Mouse (Mus musculus) hindbrain, embryonic 14.5 days (tissue): ENCODE measurements around the gene Ric1. TPM values are rescaled to one million over a fixed set of nuclear protein-coding genes. Genes with fewer than 3 reads are reported as not detected.

Source experiments
- ATAC-seq: fragments of 200-750 bp; cut with Nextera tagmentation; 2 replicates; pipeline ENCODE4 v1.8.0; 2017; ENCODE audit warnings: moderate number of reproducible peaks, mild to moderate bottlenecking, moderate TSS enrichment, moderate library complexity; ENCODE audit not compliant: low FRiP score
- DNase-seq: peaks from one replicate; pipeline ENCODE4 v3.0.0-alpha.2; 2015; ENCODE audit warnings: low spot score
- H3K27ac ChIP-seq: fragments of 300-500 bp; sonication (generic); 2 replicates; pipeline ENCODE4 v1.5.1; 2014; ENCODE audit warnings: mild to moderate bottlenecking, moderate library complexity
- H3K27me3 ChIP-seq: fragments of 300-500 bp; sonication (generic); 2 replicates; pipeline ENCODE4 v1.6.1; 2014; ENCODE audit warnings: mild to moderate bottlenecking, low read length, mixed read lengths; ENCODE audit not compliant: control insufficient read depth, insufficient read depth
- H3K36me3 ChIP-seq: fragments of 300-500 bp; sonication (generic); replicated peaks from 2 replicates; pipeline ENCODE4 v1.6.1; 2014; ENCODE audit not compliant: control insufficient read depth, insufficient read depth
- H3K4me1 ChIP-seq: fragments of 300-500 bp; sonication (generic); replicated peaks from 2 replicates; pipeline ENCODE4 v1.6.1; 2014; ENCODE audit warnings: antibody characterized with exemption, low read length, mixed read lengths; ENCODE audit not compliant: control insufficient read depth, insufficient read depth
- H3K4me2 ChIP-seq: fragments of 300-500 bp; sonication (generic); replicated peaks from 2 replicates; pipeline ENCODE4 v1.6.1; 2014; ENCODE audit warnings: mild to moderate bottlenecking, moderate library complexity
- H3K4me3 ChIP-seq: fragments of 300-500 bp; sonication (generic); replicated peaks from 2 replicates; pipeline ENCODE4 v1.5.1; 2014; ENCODE audit warnings: mild to moderate bottlenecking, low read length
- H3K9ac ChIP-seq: fragments of 300-500 bp; sonication (generic); 2 replicates; pipeline ENCODE4 v1.6.1; 2014
- H3K9me3 ChIP-seq: fragments of 300-500 bp; sonication (generic); 2 replicates; pipeline ENCODE4 v1.6.1; 2016; ENCODE audit warnings: low read length; ENCODE audit not compliant: control insufficient read depth
- WGBS: fragments of 180-500 bp; shearing (Covaris S2); extraction: QIAGEN DNeasy Blood & Tissue Kit; methylation state at CpG from one replicate; pipeline ENCODE4 v1.1.7; 2014; 5-methylcytosine and 5-hydroxymethylcytosine counted together
- polyA plus RNA-seq: library from polyadenylated mRNA; unstranded; fragments of >200 nt; fragmentation: Nextera tagmentation; extraction: Ambion mirVana; gene quantifications from 2 replicates; pipeline ENCODE4 v1.2.1, GENCODE M21; 2014

The Ric1 gene
- polyA plus RNA-seq, 1 experiment from 2014 or later: 17.3 TPM

DNA sequence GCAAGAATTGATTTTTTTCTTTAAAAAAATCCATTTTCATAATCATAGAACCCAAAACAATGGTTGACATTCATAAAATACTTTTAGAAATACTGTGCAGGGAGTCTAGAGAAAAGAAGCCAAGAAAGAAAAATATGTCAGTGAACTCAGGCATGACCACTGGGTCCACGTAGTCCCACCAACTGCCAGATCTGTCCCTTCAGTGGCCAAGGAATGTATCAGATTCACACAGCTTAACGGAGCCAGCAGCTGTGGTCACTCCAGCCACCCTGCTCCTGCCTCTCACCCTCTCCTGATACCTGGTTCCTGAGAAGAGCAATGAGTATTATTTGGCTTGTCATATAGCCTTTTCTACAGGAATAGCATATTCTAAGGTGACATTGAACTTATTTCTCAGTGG is 38.7 kb upstream of the Ric1 start:
- DNase-seq (no peak), ATAC-seq (no peak)
- Histone ChIP-seq H3K9me3 (no peaks in the 10 kb centered on the region), H3K36me3 (no peaks in the 10 kb centered on the region), H3K4me2 (no peak overlapping the region), H3K27me3 (no peaks in the 10 kb centered on the region), H3K9ac (no peak overlapping the region), H3K4me1 (no peaks in the 10 kb centered on the region), H3K27ac (no peak overlapping the region), H3K4me3 (no peak overlapping the region)
- 82% methylated on average over 2 of the region's 2 CpGs for WGBS

DNA sequence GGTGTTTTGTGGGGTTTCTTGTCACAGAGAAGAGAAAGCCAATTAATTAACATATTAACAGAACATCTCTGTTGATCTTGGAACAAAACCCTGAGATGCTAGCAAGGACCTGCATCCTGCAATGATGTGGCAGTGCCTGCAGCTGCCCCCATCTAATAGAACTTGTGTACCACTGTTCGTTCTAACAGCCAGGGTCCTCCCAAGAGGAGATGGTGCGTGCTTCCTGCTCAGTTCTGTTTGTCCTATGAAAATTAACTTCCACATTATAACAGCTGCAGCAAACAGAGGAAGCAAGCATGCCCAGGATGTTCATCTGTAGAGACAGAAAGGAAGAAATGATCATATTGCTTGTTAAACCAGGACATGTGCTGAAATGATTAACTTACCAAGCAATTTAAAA is 37.5 kb upstream of the Ric1 start:
- 51% methylated on average over 2 of the region's 2 CpGs for WGBS
- H3K9me3 ChIP-seq: no peaks in the 10 kb centered on the region

DNA sequence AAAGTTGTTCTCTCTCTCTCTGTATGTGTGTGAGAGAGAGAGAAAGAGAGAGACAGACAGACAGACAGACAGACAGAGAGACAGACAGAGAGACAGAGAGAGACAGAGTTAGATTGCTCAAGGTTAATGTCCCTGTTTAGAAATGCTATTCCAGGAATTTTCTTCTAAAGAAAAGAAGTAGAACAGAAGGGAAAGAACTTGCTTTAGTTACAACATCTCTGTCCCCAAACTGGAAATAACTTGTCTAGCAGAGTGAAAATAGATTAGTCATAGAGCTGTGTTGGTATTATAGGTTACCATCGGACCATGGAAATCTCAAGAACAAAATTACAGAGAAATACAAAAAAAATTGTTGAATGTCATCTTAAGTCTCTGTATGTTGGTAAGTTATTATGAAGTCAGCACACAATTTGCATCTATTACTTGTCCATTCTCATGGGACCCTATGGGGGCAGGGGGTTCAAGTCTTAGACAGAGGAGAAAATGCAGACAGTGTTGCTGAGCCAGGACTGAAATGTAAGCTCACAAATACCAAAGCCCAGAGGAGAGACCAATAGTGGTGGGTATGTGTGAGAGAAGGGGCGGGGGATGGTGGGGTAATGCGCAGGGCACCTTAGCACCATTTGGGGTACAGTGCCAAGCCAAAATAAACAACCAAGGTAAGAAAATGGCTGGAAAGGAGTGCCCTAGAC is 36.7 kb upstream of the Ric1 start:
- no peak for ATAC-seq
- no peaks in the 10 kb centered on the region for H3K36me3 ChIP-seq
- no peaks in the 10 kb centered on the region for H3K9me3 ChIP-seq
- no peak for DNase-seq
- H3K27me3 ChIP-seq: no peaks in the 10 kb centered on the region
- H3K4me1 ChIP-seq: no peaks in the 10 kb centered on the region
- no peak overlapping the region for H3K4me2 ChIP-seq
- 95% methylated on average over 3 of the region's 3 CpGs for WGBS
- no peak overlapping the region for H3K27ac ChIP-seq
- no peak overlapping the region for H3K9ac ChIP-seq
- H3K4me3 ChIP-seq: no peak overlapping the region

More for the DNA sequence above, 37.5 kb upstream of the Ric1 start:
- ATAC-seq: no peak
- no peak for DNase-seq
- Histone ChIP-seq H3K4me2 (no peak overlapping the region), H3K4me1 (no peaks in the 10 kb centered on the region), H3K27ac (no peak overlapping the region), H3K27me3 (no peaks in the 10 kb centered on the region), H3K36me3 (no peaks in the 10 kb centered on the region), H3K4me3 (no peak overlapping the region), H3K9ac (no peak overlapping the region)

DNA sequence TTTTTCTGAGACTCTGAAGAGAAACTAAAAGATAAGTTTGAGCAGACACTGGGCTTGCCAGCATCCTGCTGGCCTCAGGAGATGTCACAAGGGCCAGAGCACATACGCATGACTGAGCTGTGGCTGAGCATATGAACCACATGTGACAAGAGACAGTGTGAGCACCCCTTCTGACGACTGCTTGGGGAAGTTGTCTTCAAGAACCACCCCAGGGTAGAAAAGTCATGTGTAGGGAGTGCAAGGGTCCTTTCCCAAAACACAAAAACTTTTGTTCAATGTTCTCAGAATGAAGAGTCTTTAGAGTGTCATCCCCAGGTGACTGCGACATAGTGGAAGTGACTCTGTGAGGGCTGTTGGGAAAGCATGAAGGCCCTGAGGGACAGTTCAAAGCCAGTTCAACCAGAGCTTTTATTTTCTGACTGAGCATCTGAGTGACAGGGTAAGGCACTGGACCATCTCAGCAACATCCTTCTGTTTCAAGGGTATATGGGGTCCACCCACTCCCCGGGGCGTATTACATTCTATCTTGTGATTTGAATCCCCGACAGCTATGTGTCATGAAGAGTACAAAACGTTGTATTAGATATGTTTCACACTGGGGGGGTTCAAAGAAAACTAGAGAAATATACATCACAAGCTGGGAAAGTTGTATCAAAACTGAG is 35.4 kb upstream of the Ric1 start:
- DNase-seq (no peak), ATAC-seq (no peak)
- Histone ChIP-seq H3K4me1 (no peaks in the 10 kb centered on the region), H3K9me3 (no peaks in the 10 kb centered on the region), H3K36me3 (no peaks in the 10 kb centered on the region), H3K4me2 (no peak overlapping the region), H3K27me3 (no peaks in the 10 kb centered on the region), H3K27ac (no peak overlapping the region), H3K9ac (no peak overlapping the region), H3K4me3 (no peak overlapping the region)
- 78% methylated on average over 7 of the region's 7 CpGs for WGBS

DNA sequence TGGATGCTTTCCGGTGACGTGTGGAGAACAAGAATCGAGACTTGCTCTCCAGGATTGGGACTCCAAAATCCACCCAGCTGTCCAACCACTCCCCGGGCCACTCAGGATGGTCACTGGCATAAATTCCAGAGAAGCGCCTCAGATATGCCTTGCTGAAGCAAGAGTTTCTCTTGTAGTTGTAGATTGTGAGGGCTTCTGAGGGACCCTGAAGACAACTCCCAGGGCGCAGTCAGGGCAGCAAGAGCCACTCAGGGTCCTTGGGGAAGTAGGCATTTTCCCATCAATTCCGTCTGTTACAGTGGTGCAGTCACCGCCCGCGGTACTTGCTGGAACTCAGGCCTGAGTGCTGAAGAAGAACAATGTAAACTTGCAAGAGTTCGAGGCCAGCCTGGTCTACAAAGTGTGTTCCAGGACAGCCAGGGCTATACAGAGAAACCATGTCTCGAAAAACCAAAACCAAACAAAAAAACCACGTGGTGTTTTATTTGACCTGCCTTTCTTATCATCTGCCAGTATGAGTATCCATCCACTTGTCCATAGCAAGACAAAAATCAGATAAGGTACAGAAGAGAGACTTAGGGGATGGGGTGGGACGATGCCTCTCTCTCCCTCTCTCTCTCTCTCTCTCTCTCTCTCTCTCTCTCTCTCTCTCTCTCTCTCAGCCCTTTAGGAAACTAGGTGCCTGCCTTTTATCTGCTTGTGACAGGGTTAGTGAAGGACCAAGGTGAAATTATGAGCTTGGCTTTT is 34.6 kb upstream of the Ric1 start:
- Histone ChIP-seq H3K4me3 (no peak overlapping the region), H3K9me3 (no peaks in the 10 kb centered on the region), H3K36me3 (no peaks in the 10 kb centered on the region), H3K27ac (no peak overlapping the region), H3K9ac (no peak overlapping the region), H3K4me1 (no peaks in the 10 kb centered on the region), H3K27me3 (no peaks in the 10 kb centered on the region), H3K4me2 (no peak overlapping the region)
- WGBS: 94% methylated on average over 14 of the region's 14 CpGs
- no peak for DNase-seq
- no peak for ATAC-seq

DNA sequence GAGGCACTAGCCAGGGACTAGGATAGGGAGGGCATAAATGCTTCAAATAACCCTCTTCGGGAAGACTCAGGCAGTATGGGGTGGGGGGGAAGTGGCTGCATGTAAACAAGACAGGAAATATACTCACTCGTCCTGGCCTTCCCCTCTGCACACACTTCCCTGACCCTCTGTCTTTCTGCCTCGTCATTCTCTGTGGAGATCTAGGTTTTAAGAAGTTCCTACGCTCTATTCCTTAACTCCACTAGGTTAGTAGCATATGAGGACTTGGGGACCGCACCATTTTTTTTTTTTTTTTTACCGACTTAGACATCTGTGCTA is 34.0 kb upstream of the Ric1 start:
- H3K27me3 ChIP-seq: no peaks in the 10 kb centered on the region
- no peak overlapping the region for H3K9ac ChIP-seq
- H3K36me3 ChIP-seq: no peaks in the 10 kb centered on the region
- no peak overlapping the region for H3K27ac ChIP-seq
- no peak overlapping the region for H3K4me2 ChIP-seq
- WGBS: 74% methylated on average over 6 of the region's 6 CpGs
- DNase-seq (no peak), ATAC-seq (no peak)
- no peak overlapping the region for H3K4me3 ChIP-seq
- no peaks in the 10 kb centered on the region for H3K9me3 ChIP-seq
- H3K4me1 ChIP-seq: no peaks in the 10 kb centered on the region

DNA sequence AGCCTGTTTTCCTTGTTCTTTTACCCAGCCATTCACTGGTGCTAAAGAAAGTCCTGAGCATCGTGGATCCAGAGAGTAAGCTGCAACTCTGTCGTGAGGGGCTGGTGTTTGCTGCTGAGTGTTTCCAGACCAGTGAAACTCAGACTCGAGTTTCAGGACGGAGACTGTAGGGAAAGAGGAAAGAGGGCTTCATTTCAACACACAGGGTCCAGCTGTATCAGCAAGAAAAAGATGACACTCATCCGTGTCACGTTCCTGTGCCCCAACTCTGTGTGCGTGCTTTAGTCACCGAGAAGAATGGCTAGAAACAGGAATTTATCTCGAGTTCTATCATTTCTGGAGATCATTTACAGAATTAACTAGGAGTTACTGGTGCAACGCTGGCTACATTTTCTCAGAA is 33.7 kb upstream of the Ric1 start:
- Histone ChIP-seq H3K9ac (no peak overlapping the region), H3K4me1 (no peaks in the 10 kb centered on the region), H3K27ac (no peak overlapping the region), H3K4me3 (no peak overlapping the region), H3K27me3 (no peaks in the 10 kb centered on the region), H3K9me3 (no peaks in the 10 kb centered on the region), H3K36me3 (no peaks in the 10 kb centered on the region), H3K4me2 (no peak overlapping the region)
- 70% methylated on average over 10 of the region's 10 CpGs for WGBS
- no peak for ATAC-seq
- no peak for DNase-seq

DNA sequence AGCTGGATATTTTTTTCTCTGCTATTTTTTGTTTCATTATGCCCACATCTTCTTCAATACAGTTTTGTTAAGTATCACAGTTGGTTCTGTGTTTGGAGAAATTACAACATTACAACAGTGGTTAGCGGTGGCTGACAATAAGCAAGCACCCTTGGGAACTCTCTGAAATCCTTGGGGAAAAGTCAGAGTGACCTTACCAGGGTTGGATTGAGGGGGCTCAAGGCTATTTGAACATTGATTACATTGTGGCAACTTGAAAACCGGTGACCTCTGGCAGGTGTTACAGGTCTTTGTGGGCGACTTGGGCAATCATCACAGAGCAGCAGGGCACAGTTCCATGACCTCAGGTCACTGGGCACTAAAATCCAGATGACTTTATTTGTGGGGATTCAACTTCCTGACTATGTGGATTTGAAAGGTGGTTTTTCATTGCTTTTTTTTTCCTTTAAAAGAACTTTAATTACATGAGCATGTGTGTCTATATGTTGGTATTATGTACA is 32.2 kb upstream of the Ric1 start:
- Histone ChIP-seq H3K27me3 (no peaks in the 10 kb centered on the region), H3K9ac (no peak overlapping the region), H3K4me1 (no peaks in the 10 kb centered on the region), H3K4me2 (no peak overlapping the region), H3K9me3 (no peaks in the 10 kb centered on the region), H3K27ac (no peak overlapping the region), H3K4me3 (no peak overlapping the region), H3K36me3 (no peaks in the 10 kb centered on the region)
- 82% methylated on average over 3 of the region's 3 CpGs for WGBS
- no peak for DNase-seq
- ATAC-seq: no peak

DNA sequence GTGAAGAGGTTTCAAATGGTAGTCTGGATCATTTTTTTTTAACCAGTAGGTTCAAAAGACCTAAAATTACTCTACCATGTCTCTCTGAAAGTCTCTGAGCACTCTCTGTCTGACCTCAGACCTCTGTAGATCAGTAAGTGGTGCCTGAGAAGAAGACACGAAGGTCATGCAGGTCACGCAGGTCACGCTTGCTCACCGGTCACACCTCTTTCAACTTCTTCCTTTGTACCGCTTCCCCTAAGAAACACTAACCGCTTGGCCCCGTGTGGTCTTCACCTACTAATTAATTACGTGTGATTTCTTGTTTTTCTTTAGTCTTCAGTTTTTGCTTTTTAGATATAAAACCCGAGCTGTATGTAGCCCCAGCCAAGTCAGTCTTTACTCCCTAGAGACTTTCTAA is 30.6 kb upstream of the Ric1 start:
- Histone ChIP-seq H3K4me1 (no peaks in the 10 kb centered on the region), H3K4me2 (no peak overlapping the region), H3K9ac (no peak overlapping the region), H3K27ac (no peak overlapping the region), H3K36me3 (no peaks in the 10 kb centered on the region), H3K9me3 (no peaks in the 10 kb centered on the region), H3K27me3 (no peaks in the 10 kb centered on the region), H3K4me3 (no peak overlapping the region)
- no peak for ATAC-seq
- no peak for DNase-seq
- WGBS: 77% methylated on average over 9 of the region's 9 CpGs
